Mouse (Mus musculus): Measurements from ENCODE around the gene Cmya5.

Cmya5 gene

GRCm38 (mm10) chr13:93062860-93063636 is 81.5 kb downstream of the Cmya5 start:
- DNase-seq (ENCODE audit: low read depth, low spot score): no peak

GRCm38 (mm10) chr13:93061311-93061710 is 83.2 kb downstream of the Cmya5 start:
- no peak for DNase-seq (ENCODE audit: low read depth, low spot score)

- DNase-seq (ENCODE audit: low read depth, low spot score): no peak
These were observed 84.1 kb downstream of the Cmya5 start for GRCm38 (mm10) chr13:93060437-93060836.

- DNase-seq (ENCODE audit: low read depth, low spot score): no peak
These were observed 85.9 kb downstream of the Cmya5 start for GRCm38 (mm10) chr13:93058551-93059011.

- no peak for DNase-seq (ENCODE audit: low read depth, low spot score)
These were observed 86.8 kb downstream of the Cmya5 start for GRCm38 (mm10) chr13:93057492-93058260.

GRCm38 (mm10) chr13:93056091-93056490 is 88.4 kb downstream of the Cmya5 start:
- DNase-seq (ENCODE audit: low read depth, low spot score): no peak

GRCm38 (mm10) chr13:93051483-93051882 is 93.0 kb downstream of the Cmya5 start:
- DNase-seq (ENCODE audit: low read depth, low spot score): no peak

- DNase-seq (ENCODE audit: low read depth, low spot score): no peak
These were observed 103.5 kb downstream of the Cmya5 start for GRCm38 (mm10) chr13:93041021-93041420.

GRCm38 (mm10) chr13:93036218-93036617 is 108.3 kb downstream of the Cmya5 start:
- no peak for DNase-seq (ENCODE audit: low read depth, low spot score)

GRCm38 (mm10) chr13:93029337-93029736 is 115.2 kb downstream of the Cmya5 start:
- DNase-seq (ENCODE audit: low read depth, low spot score): no peak

- DNase-seq (ENCODE audit: low read depth, low spot score): no peak
These were observed 119.7 kb downstream of the Cmya5 start for GRCm38 (mm10) chr13:93024837-93025236.

- DNase-seq (ENCODE audit: low read depth, low spot score): no peak
These were observed 122.4 kb downstream of the Cmya5 start for GRCm38 (mm10) chr13:93022158-93022557.

- DNase-seq (ENCODE audit: low read depth, low spot score): no peak
These were observed 131.6 kb downstream of the Cmya5 start for GRCm38 (mm10) chr13:93012952-93013351.

GRCm38 (mm10) chr13:93011315-93011714 is 133.2 kb downstream of the Cmya5 start:
- DNase-seq (ENCODE audit: low read depth, low spot score): no peak

GRCm38 (mm10) chr13:93010524-93010923 is 134.0 kb downstream of the Cmya5 start:
- DNase-seq (ENCODE audit: low read depth, low spot score): no peak

- DNase-seq (ENCODE audit: low read depth, low spot score): no peak
These were observed 137.4 kb downstream of the Cmya5 start for GRCm38 (mm10) chr13:93007078-93007477.

GRCm38 (mm10) chr13:93006347-93006746 is 138.2 kb downstream of the Cmya5 start:
- DNase-seq (ENCODE audit: low read depth, low spot score): no peak

- no peak for DNase-seq (ENCODE audit: low read depth, low spot score)
These were observed 140.5 kb downstream of the Cmya5 start for GRCm38 (mm10) chr13:93004003-93004402.

- DNase-seq (ENCODE audit: low read depth, low spot score): no peak
These were observed 142.1 kb downstream of the Cmya5 start for GRCm38 (mm10) chr13:93002456-93002855.

- no peak for DNase-seq (ENCODE audit: low read depth, low spot score)
These were observed 143.7 kb downstream of the Cmya5 start for GRCm38 (mm10) chr13:93000640-93001351.

GRCm38 (mm10) chr13:92999860-93000259 is 144.7 kb downstream of the Cmya5 start:
- DNase-seq (ENCODE audit: low read depth, low spot score): no peak

GRCm38 (mm10) chr13:92994743-92995142 is 149.8 kb downstream of the Cmya5 start:
- no peak for DNase-seq (ENCODE audit: low read depth, low spot score)
